Mouse (Mus musculus): ENCODE data around the gene Gm20696. TPM values are rescaled to one million over a fixed set of nuclear protein-coding genes. Genes with fewer than 3 reads are reported as not detected.

Gene Gm20696
- total RNA-seq, 1 experiment, result 0.58 TPM

DNA sequence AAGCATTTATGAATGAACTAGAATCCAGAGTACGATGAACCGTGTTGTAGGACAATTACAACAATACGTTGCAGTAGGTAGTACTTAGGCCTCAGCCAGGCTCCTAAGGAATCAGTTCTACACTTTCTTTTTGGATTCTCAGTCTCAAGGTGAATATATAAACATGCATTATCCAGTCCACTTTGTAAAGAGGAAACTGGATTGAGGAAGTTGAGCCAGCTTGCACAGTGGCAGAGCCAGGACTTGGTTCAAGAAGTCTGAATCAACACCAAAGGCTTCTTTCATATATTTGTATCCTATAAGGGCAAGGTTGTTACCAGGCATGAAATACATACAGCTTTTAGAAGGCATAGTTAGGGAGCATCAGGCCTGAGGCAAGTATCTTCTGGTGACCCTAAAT, 322.2 kb downstream of the Gm20696 start:
- H3K4me1 ChIP-seq (ENCODE audit: control insufficient read depth in 2 of 2, insufficient read depth in 2 of 2, low read length in 2 of 2, poor library complexity in 1 of 2), result no peaks in the 10 kb centered on the region
- no peak for DNase-seq (ENCODE audit: low read depth, low spot score)
- TF ChIP-seq CHD2 (IDR thresholded peaks at IDR 0.05; ENCODE audit: low read depth, low read length) (no peak), ZNF384 (IDR thresholded peaks at IDR 0.05; ENCODE audit: low read depth, low read length) (no peak), ZC3H11A (IDR thresholded peaks at IDR 0.05; ENCODE audit: borderline replicate concordance, low read depth, low read length) (no peak), MAFK (IDR thresholded peaks at IDR 0.05; ENCODE audit: insufficient read depth, low read depth, low read length) (no peak), HCFC1 (IDR thresholded peaks at IDR 0.05; ENCODE audit: borderline replicate concordance, insufficient read depth, low read length) (no peak)
- H3K36me3 ChIP-seq (ENCODE audit: control insufficient read depth, insufficient read depth, low read length, poor library complexity, severe bottlenecking), result no peaks in the 10 kb centered on the region
- no peaks in the 10 kb centered on the region for H3K9me3 ChIP-seq (ENCODE audit: control insufficient read depth, insufficient read depth, low read depth, low read length)
- in situ Hi-C loops (cut with MboI; ENCODE audit: low sequenced_read_pairs in 2 of 2, unreplicated experiment in 2 of 2), result no loop called here
- H3K9ac ChIP-seq (ENCODE audit: insufficient read depth, low read depth, low read length, poor library complexity, severe bottlenecking), result no peak overlapping the region
- no peak overlapping the region for H3K27ac ChIP-seq (ENCODE audit: insufficient read depth, low read depth, low read length, poor library complexity, severe bottlenecking)
- no peak overlapping the region for H3K4me3 ChIP-seq (ENCODE audit: insufficient read depth in 1 of 2, low read depth in 1 of 2, low read length in 2 of 2, poor library complexity in 1 of 2, severe bottlenecking in 1 of 2)

DNA sequence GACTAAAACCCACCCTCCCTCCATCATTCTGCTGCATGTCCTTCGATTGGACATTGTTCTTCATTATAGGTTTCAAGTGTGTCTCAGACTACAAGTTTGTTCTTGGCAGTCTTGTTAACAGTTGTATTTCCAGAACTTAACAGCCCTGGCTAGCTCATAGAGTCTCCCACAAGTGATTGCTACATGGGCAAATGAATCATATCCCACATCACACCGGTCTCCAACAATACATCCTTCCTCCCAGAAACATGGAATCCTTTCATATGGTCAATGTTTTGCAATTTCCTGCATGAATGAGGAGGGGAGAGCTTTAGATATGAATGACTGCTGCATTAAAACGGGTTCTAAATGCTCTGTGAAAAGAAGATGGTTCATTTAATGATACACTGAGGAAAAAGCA, 322.8 kb downstream of the Gm20696 start:
- H3K4me3 ChIP-seq (ENCODE audit: insufficient read depth in 1 of 2, low read depth in 1 of 2, low read length in 2 of 2, poor library complexity in 1 of 2, severe bottlenecking in 1 of 2), result no peak overlapping the region
- H3K4me1 ChIP-seq (ENCODE audit: control insufficient read depth in 2 of 2, insufficient read depth in 2 of 2, low read length in 2 of 2, poor library complexity in 1 of 2), result no peaks in the 10 kb centered on the region
- no peak for DNase-seq (ENCODE audit: low read depth, low spot score)
- in situ Hi-C loops (cut with MboI; ENCODE audit: low sequenced_read_pairs in 2 of 2, unreplicated experiment in 2 of 2), result no loop called here
- no peak overlapping the region for H3K9ac ChIP-seq (ENCODE audit: insufficient read depth, low read depth, low read length, poor library complexity, severe bottlenecking)
- no peaks in the 10 kb centered on the region for H3K9me3 ChIP-seq (ENCODE audit: control insufficient read depth, insufficient read depth, low read depth, low read length)
- H3K36me3 ChIP-seq (ENCODE audit: control insufficient read depth, insufficient read depth, low read length, poor library complexity, severe bottlenecking), result no peaks in the 10 kb centered on the region
- no peak overlapping the region for H3K27ac ChIP-seq (ENCODE audit: insufficient read depth, low read depth, low read length, poor library complexity, severe bottlenecking)
- no peak for TF ChIP-seq ZNF384 (IDR thresholded peaks at IDR 0.05; ENCODE audit: low read depth, low read length)
- TF ChIP-seq CHD2 (IDR thresholded peaks at IDR 0.05; ENCODE audit: low read depth, low read length), result no peak
- no peak for TF ChIP-seq ZC3H11A (IDR thresholded peaks at IDR 0.05; ENCODE audit: borderline replicate concordance, low read depth, low read length)
- TF ChIP-seq HCFC1 (IDR thresholded peaks at IDR 0.05; ENCODE audit: borderline replicate concordance, insufficient read depth, low read length), result no peak
- TF ChIP-seq MAFK (IDR thresholded peaks at IDR 0.05; ENCODE audit: insufficient read depth, low read depth, low read length), result no peak

DNA sequence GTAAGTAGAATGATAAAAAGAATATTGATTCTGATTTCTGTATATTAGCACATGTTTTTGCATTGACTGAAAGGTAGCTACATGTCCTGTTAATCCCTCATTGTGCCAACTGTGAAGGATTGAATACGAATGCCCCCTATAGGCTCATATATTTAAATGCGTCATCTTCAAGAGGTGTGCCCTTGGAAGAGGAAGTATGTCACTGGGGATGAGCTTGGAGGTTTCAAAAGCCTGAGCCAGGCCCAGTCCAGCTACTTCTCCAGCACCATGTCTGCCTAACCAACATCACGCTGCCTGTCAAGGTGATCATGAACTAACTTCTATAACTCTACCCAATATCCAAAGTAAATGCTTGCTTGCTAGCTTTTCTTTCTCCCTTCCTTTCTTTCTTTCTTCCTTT, 324.2 kb downstream of the Gm20696 start:
- in situ Hi-C loops (cut with MboI; ENCODE audit: low sequenced_read_pairs in 2 of 2, unreplicated experiment in 2 of 2), result no loop called here
- no peak for DNase-seq (ENCODE audit: low read depth, low spot score)
- TF ChIP-seq ZC3H11A (IDR thresholded peaks at IDR 0.05; ENCODE audit: borderline replicate concordance, low read depth, low read length) (no peak), MAFK (IDR thresholded peaks at IDR 0.05; ENCODE audit: insufficient read depth, low read depth, low read length) (no peak), HCFC1 (IDR thresholded peaks at IDR 0.05; ENCODE audit: borderline replicate concordance, insufficient read depth, low read length) (no peak)
- no peak overlapping the region for H3K27ac ChIP-seq (ENCODE audit: insufficient read depth, low read depth, low read length, poor library complexity, severe bottlenecking)
- no peaks in the 10 kb centered on the region for H3K36me3 ChIP-seq (ENCODE audit: control insufficient read depth, insufficient read depth, low read length, poor library complexity, severe bottlenecking)
- H3K4me1 ChIP-seq (ENCODE audit: control insufficient read depth in 2 of 2, insufficient read depth in 2 of 2, low read length in 2 of 2, poor library complexity in 1 of 2), result no peaks in the 10 kb centered on the region
- H3K4me3 ChIP-seq (ENCODE audit: insufficient read depth in 1 of 2, low read depth in 1 of 2, low read length in 2 of 2, poor library complexity in 1 of 2, severe bottlenecking in 1 of 2), result no peak overlapping the region
- H3K9ac ChIP-seq (ENCODE audit: insufficient read depth, low read depth, low read length, poor library complexity, severe bottlenecking), result no peak overlapping the region
- no peaks in the 10 kb centered on the region for H3K9me3 ChIP-seq (ENCODE audit: control insufficient read depth, insufficient read depth, low read depth, low read length)

DNA sequence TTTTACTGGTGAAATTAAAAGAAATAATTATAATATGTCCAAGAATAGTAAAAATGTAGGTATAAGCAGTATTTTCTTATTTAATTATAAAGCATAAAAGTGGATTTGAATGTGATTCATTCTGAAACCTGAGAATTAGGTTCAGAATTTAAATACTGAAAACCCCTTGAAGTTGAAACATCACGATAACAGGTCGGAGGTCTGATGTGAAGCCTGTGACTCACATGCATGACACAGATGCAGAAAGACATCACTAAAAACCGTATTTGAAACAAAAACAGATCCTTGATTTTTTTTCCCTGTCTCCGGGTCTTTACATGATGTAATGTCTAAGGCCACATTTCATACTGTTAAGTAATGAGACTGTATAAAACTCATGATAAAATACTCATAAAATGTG, 325.7 kb downstream of the Gm20696 start:
- Histone ChIP-seq H3K4me3 (ENCODE audit: insufficient read depth in 1 of 2, low read depth in 1 of 2, low read length in 2 of 2, poor library complexity in 1 of 2, severe bottlenecking in 1 of 2) (no peak overlapping the region), H3K36me3 (ENCODE audit: control insufficient read depth, insufficient read depth, low read length, poor library complexity, severe bottlenecking) (no peaks in the 10 kb centered on the region), H3K27ac (ENCODE audit: insufficient read depth, low read depth, low read length, poor library complexity, severe bottlenecking) (no peak overlapping the region), H3K9ac (ENCODE audit: insufficient read depth, low read depth, low read length, poor library complexity, severe bottlenecking) (no peak overlapping the region), H3K9me3 (ENCODE audit: control insufficient read depth, insufficient read depth, low read depth, low read length) (no peaks in the 10 kb centered on the region), H3K4me1 (ENCODE audit: control insufficient read depth in 2 of 2, insufficient read depth in 2 of 2, low read length in 2 of 2, poor library complexity in 1 of 2) (no peaks in the 10 kb centered on the region)
- DNase-seq (ENCODE audit: low read depth, low spot score), result no peak
- in situ Hi-C loops (cut with MboI; ENCODE audit: low sequenced_read_pairs in 2 of 2, unreplicated experiment in 2 of 2), result no loop called here
- TF ChIP-seq HCFC1 (IDR thresholded peaks at IDR 0.05; ENCODE audit: borderline replicate concordance, insufficient read depth, low read length), result no peak
- TF ChIP-seq ZC3H11A (IDR thresholded peaks at IDR 0.05; ENCODE audit: borderline replicate concordance, low read depth, low read length), result no peak
- no peak for TF ChIP-seq MAFK (IDR thresholded peaks at IDR 0.05; ENCODE audit: insufficient read depth, low read depth, low read length)
- no peak for TF ChIP-seq CHD2 (IDR thresholded peaks at IDR 0.05; ENCODE audit: low read depth, low read length)
- no peak for TF ChIP-seq ZNF384 (IDR thresholded peaks at IDR 0.05; ENCODE audit: low read depth, low read length)
